Mouse (Mus musculus) embryonic facial prominence, embryonic 11.5 days (tissue): Measurements from ENCODE around the gene Grin2c. TPM values are rescaled to one million over a fixed set of nuclear protein-coding genes. Genes with fewer than 3 reads are reported as not detected.

Experiments used
- ATAC-seq: fragments of 200-750 bp; cut with Nextera tagmentation; replicated peaks from 2 replicates; pipeline ENCODE4 v1.8.0; 2017; ENCODE audit warnings: low read depth; ENCODE audit not compliant: insufficient number of reproducible peaks, low FRiP score, low TSS enrichment
- DNase-seq: peaks from one replicate; pipeline ENCODE4 v3.0.0-alpha.2; 2015; ENCODE audit warnings: low spot score
- H3K27ac ChIP-seq: fragments of 300-500 bp; sonication (generic); replicated peaks from 2 replicates; pipeline ENCODE4 v1.5.1; 2014; ENCODE audit warnings: mild to moderate bottlenecking, low read depth, low read length, control low read depth
- H3K27me3 ChIP-seq: fragments of 300-500 bp; sonication (generic); 2 replicates; pipeline ENCODE4 v1.6.1; 2014; ENCODE audit warnings: mild to moderate bottlenecking, low read length, moderate library complexity, mixed read lengths; ENCODE audit not compliant: control insufficient read depth, insufficient read depth
- H3K36me3 ChIP-seq: fragments of 300-500 bp; sonication (generic); replicated peaks from 2 replicates; pipeline ENCODE4 v1.6.1; 2014; ENCODE audit warnings: low read depth, mild to moderate bottlenecking, low read length, moderate library complexity, mixed read lengths; ENCODE audit not compliant: control insufficient read depth, insufficient read depth
- H3K4me1 ChIP-seq: fragments of 300-500 bp; sonication (generic); 2 replicates; pipeline ENCODE4 v1.6.1; 2014; ENCODE audit warnings: low read length, mixed read lengths; ENCODE audit not compliant: control insufficient read depth, insufficient read depth
- H3K4me2 ChIP-seq: fragments of 300-500 bp; sonication (generic); 2 replicates; pipeline ENCODE4 v1.6.1; 2014; ENCODE audit warnings: low read depth, mild to moderate bottlenecking, control low read depth, low read length, moderate library complexity
- H3K4me3 ChIP-seq: fragments of 300-500 bp; sonication (generic); 2 replicates; pipeline ENCODE4 v1.5.1; 2014; ENCODE audit warnings: low read depth, low read length, control low read depth
- H3K9ac ChIP-seq: fragments of 300-500 bp; sonication (generic); replicated peaks from 2 replicates; pipeline ENCODE4 v1.6.1; 2014; ENCODE audit warnings: mild to moderate bottlenecking, control low read depth, low read length
- H3K9me3 ChIP-seq: fragments of 300-500 bp; sonication (generic); replicated peaks from 2 replicates; pipeline ENCODE4 v1.6.1; 2016; ENCODE audit warnings: mild to moderate bottlenecking, low read length, inconsistent platforms, mixed read lengths; ENCODE audit not compliant: control insufficient read depth
- WGBS: fragments of 180-500 bp; shearing (Covaris S2); extraction: QIAGEN DNeasy Blood & Tissue Kit; methylation state at CpG from one replicate; pipeline ENCODE4 v1.1.7; 2014; 5-methylcytosine and 5-hydroxymethylcytosine counted together
- polyA plus RNA-seq: library from polyadenylated mRNA; unstranded; fragments of >200 nt; fragmentation: Nextera tagmentation; extraction: Ambion mirVana; gene quantifications from 2 replicates; pipeline ENCODE4 v1.2.1, GENCODE M21; 2014

The Grin2c gene
- polyA plus RNA-seq, 1 experiment from 2014 or later = 0.04 TPM

- Histone ChIP-seq H3K27me3 (no peaks in the 10 kb centered on the region), H3K36me3 (no peaks in the 10 kb centered on the region), H3K4me1 (no peaks in the 10 kb centered on the region), H3K9ac (no peak overlapping the region), H3K4me3 (no peak overlapping the region), H3K27ac (no peak overlapping the region), H3K9me3 (no peaks in the 10 kb centered on the region), H3K4me2 (no peak overlapping the region)
- ATAC-seq (no peak), DNase-seq (no peak)
- WGBS = 84% methylated on average over 8 of the region's 8 CpGs
Observed at GRCm38 (mm10) chr11:115289885-115290284, 22.8 kb upstream of the Grin2c start.

GRCm38 (mm10) chr11:115288305-115288704 is 21.3 kb upstream of the Grin2c start:
- Histone ChIP-seq H3K36me3 (no peaks in the 10 kb centered on the region), H3K9ac (no peak overlapping the region), H3K9me3 (no peaks in the 10 kb centered on the region), H3K4me1 (no peaks in the 10 kb centered on the region), H3K27me3 (no peaks in the 10 kb centered on the region), H3K4me3 (no peak overlapping the region), H3K4me2 (no peak overlapping the region), H3K27ac (no peak overlapping the region)
- DNase-seq = no peak
- ATAC-seq = no peak
- WGBS = 86% methylated on average over 2 of the region's 2 CpGs

- Histone ChIP-seq H3K27me3 (no peaks in the 10 kb centered on the region), H3K4me3 (no peak overlapping the region), H3K4me1 (no peaks in the 10 kb centered on the region), H3K27ac (no peak overlapping the region), H3K9me3 (no peaks in the 10 kb centered on the region), H3K36me3 (no peaks in the 10 kb centered on the region), H3K4me2 (no peak overlapping the region), H3K9ac (no peak overlapping the region)
- no peak for DNase-seq
- no peak for ATAC-seq
- 78% methylated on average over 5 of the region's 5 CpGs for WGBS
Observed at GRCm38 (mm10) chr11:115287386-115287785, 20.3 kb upstream of the Grin2c start.

DNA sequence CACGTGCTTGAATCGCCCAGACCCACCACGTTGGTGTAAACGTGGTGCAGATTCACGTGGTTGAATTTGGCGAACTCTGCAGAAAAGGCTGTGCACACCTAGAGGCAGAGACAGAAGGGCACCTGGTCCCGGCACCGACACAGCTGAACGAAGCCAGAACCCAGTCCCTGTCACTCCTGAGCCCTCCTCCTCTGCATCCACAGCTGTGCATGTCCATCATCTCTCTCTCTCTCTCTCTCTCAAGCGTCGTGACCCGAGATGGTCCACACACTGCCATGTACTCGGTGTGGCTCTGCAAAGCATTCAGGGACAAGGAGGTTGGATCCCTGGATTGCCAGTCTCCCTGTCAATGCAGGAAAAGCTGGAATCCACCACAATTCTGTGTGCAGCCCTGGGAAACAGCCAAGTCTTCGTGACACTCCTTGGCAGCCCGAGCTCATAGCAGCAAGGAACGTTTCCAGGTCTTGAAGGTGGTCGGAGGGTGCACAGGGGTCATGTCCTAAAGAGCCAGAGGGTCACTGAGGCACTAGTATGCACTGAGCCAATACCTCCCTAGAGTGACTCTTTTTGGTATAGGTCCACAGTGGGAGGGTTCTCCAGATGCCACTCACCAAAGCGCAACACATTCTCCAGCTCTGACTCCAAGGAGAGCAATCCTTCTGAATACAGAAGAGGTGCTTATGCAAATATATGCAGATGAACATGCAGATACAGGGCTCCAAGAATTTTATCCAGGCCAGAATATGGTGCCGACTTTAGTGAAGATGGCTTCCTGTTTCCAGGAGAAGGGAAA is 19.4 kb upstream of the Grin2c start:
- no peaks in the 10 kb centered on the region for H3K4me1 ChIP-seq
- no peaks in the 10 kb centered on the region for H3K27me3 ChIP-seq
- no peak overlapping the region for H3K27ac ChIP-seq
- ATAC-seq (no peak), DNase-seq (no peak)
- H3K4me3 ChIP-seq = no peak overlapping the region
- no peaks in the 10 kb centered on the region for H3K9me3 ChIP-seq
- no peak overlapping the region for H3K9ac ChIP-seq
- WGBS = 75% methylated on average over 19 of the region's 19 CpGs
- no peak overlapping the region for H3K4me2 ChIP-seq
- no peaks in the 10 kb centered on the region for H3K36me3 ChIP-seq

GRCm38 (mm10) chr11:115285282-115285681 is 18.2 kb upstream of the Grin2c start:
- Histone ChIP-seq H3K9me3 (no peaks in the 10 kb centered on the region), H3K9ac (no peak overlapping the region), H3K4me2 (no peak overlapping the region), H3K27ac (no peak overlapping the region), H3K27me3 (no peaks in the 10 kb centered on the region), H3K4me1 (no peaks in the 10 kb centered on the region), H3K4me3 (no peak overlapping the region), H3K36me3 (no peaks in the 10 kb centered on the region)
- DNase-seq (no peak), ATAC-seq (no peak)
- 73% methylated on average over 4 of the region's 4 CpGs for WGBS

- no peaks in the 10 kb centered on the region for H3K36me3 ChIP-seq
- DNase-seq (no peak), ATAC-seq (no peak)
- H3K4me2 ChIP-seq = no peak overlapping the region
- WGBS = 87% methylated on average over 12 of the region's 12 CpGs
- H3K4me3 ChIP-seq = no peak overlapping the region
- no peaks in the 10 kb centered on the region for H3K27me3 ChIP-seq
- no peak overlapping the region for H3K9ac ChIP-seq
- no peaks in the 10 kb centered on the region for H3K4me1 ChIP-seq
- H3K27ac ChIP-seq = no peak overlapping the region
- no peaks in the 10 kb centered on the region for H3K9me3 ChIP-seq
Observed at GRCm38 (mm10) chr11:115283891-115284620, 17.0 kb upstream of the Grin2c start.

GRCm38 (mm10) chr11:115283486-115283765 is 16.4 kb upstream of the Grin2c start:
- H3K4me2 ChIP-seq = no peak overlapping the region
- no peak overlapping the region for H3K9ac ChIP-seq
- 77% methylated on average over 9 of the region's 9 CpGs for WGBS
- H3K27me3 ChIP-seq = no peaks in the 10 kb centered on the region
- no peak overlapping the region for H3K4me3 ChIP-seq
- H3K36me3 ChIP-seq = no peaks in the 10 kb centered on the region
- H3K27ac ChIP-seq = no peak overlapping the region
- H3K9me3 ChIP-seq = no peaks in the 10 kb centered on the region
- H3K4me1 ChIP-seq = no peaks in the 10 kb centered on the region
- DNase-seq (no peak), ATAC-seq (no peak)

DNA sequence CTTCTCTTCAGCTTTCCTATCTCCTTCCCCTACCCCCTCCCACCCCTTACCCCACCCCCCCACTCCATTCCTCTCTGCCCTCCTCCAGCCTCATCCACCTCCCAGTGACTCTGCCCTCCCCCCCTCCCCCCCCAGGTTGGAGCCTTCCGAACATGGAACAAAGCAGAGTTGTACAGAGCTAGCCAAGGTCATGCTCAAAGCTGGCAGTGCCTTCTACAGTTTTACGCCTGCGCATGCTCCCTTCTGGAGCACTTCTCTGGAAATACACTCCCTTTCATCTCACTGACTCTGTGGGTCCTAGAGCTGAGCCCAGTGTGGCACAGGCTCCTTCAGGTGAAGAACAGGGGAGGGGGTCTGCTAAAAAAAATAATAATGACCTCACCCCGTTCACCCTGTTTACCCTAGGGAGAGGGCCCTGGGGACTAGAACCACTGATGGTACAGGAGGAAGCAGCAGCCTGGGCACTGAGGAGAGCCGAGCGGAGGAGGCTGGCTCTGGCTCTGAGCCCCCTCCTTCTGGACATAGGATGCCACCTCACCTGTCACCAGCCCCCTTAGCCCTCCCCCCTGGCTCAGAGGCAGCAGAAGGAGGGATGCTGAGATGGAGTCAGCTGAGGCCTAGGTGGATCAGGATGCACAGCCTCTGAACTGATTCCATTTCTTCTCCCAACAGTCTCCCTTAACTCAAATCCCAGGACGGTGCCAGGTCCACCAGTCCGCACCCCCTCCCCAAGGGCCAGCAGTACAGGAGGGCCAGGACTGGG is 15.9 kb upstream of the Grin2c start:
- Histone ChIP-seq H3K4me2 (no peak overlapping the region), H3K9me3 (no peaks in the 10 kb centered on the region), H3K9ac (no peak overlapping the region), H3K4me1 (no peaks in the 10 kb centered on the region), H3K36me3 (no peaks in the 10 kb centered on the region), H3K4me3 (no peak overlapping the region), H3K27me3 (no peaks in the 10 kb centered on the region), H3K27ac (no peak overlapping the region)
- DNase-seq = no peak
- ATAC-seq = no peak
- WGBS = 78% methylated on average over 8 of the region's 8 CpGs
